Mouse (Mus musculus) cerebellum, adult 9-10 months (tissue): ENCODE measurements around the gene Ntmt1.

Source experiments
- DNase-seq: peaks from one replicate; pipeline ENCODE4 v3.0.0; 2022

Gene Ntmt1

GRCm38 (mm10) chr2:30826825-30827748 is 19.5 kb downstream of the Ntmt1 start:
- DNase-seq, result peak; percentile 33

GRCm38 (mm10) chr2:30827749-30828475 is 20.3 kb downstream of the Ntmt1 start:
- peak; percentile 92 for DNase-seq

- DNase-seq, result no peak
These were observed 21.7 kb downstream of the Ntmt1 start for GRCm38 (mm10) chr2:30829315-30829714.

GRCm38 (mm10) chr2:30830283-30830795 is 22.7 kb downstream of the Ntmt1 start, which contains the start of gene Asb6:
Asb6 (minus strand) TSS chr2:30830333.
- DNase-seq, result no peak

- DNase-seq, result no peak
These were observed 26.0 kb downstream of the Ntmt1 start for GRCm38 (mm10) chr2:30833644-30834043.

GRCm38 (mm10) chr2:30834373-30835022 is 26.9 kb downstream of the Ntmt1 start, which contains the start of gene Prrx2:
Prrx2 (plus strand) TSS chr2:30834972.
- DNase-seq, result no peak

- no peak for DNase-seq
These were observed 28.8 kb downstream of the Ntmt1 start for GRCm38 (mm10) chr2:30836238-30836990.

GRCm38 (mm10) chr2:30842615-30843014 is 35.0 kb downstream of the Ntmt1 start:
- no peak for DNase-seq

- DNase-seq, result no peak
These were observed 37.8 kb downstream of the Ntmt1 start for GRCm38 (mm10) chr2:30845152-30846070.

GRCm38 (mm10) chr2:30846236-30846635 is 38.6 kb downstream of the Ntmt1 start:
- no peak for DNase-seq

- no peak for DNase-seq
These were observed 39.1 kb downstream of the Ntmt1 start for GRCm38 (mm10) chr2:30846723-30847122.

- no peak for DNase-seq
These were observed 40.6 kb downstream of the Ntmt1 start for GRCm38 (mm10) chr2:30848184-30848583.

- DNase-seq, result no peak
These were observed 43.0 kb downstream of the Ntmt1 start for GRCm38 (mm10) chr2:30850581-30850980.

GRCm38 (mm10) chr2:30852771-30853313 is 45.2 kb downstream of the Ntmt1 start:
- DNase-seq, result no peak

- no peak for DNase-seq
These were observed 49.5 kb downstream of the Ntmt1 start for GRCm38 (mm10) chr2:30857076-30857475.

GRCm38 (mm10) chr2:30859782-30860181 is 52.2 kb downstream of the Ntmt1 start:
- DNase-seq, result no peak

- no peak for DNase-seq
These were observed 54.5 kb downstream of the Ntmt1 start for GRCm38 (mm10) chr2:30862081-30862480.

GRCm38 (mm10) chr2:30863574-30863973 is 55.9 kb downstream of the Ntmt1 start:
- no peak for DNase-seq

- DNase-seq, result no peak
These were observed 57.3 kb downstream of the Ntmt1 start for GRCm38 (mm10) chr2:30864968-30865381.

- DNase-seq, result no peak
These were observed 57.8 kb downstream of the Ntmt1 start for GRCm38 (mm10) chr2:30865426-30865825.

GRCm38 (mm10) chr2:30870863-30871262 is 63.2 kb downstream of the Ntmt1 start:
- DNase-seq, result peak; percentile 26
